Mouse (Mus musculus) midbrain, embryonic 11.5 days (tissue): ENCODE data around the gene Ust. TPM values are rescaled to one million over a fixed set of nuclear protein-coding genes. Genes with fewer than 3 reads are reported as not detected.

Experiments used
- ATAC-seq: fragments of 200-750 bp; cut with Nextera tagmentation; 2 replicates; pipeline ENCODE4 v1.8.0; 2017; ENCODE audit warnings: moderate TSS enrichment, moderate library complexity; ENCODE audit not compliant: low FRiP score
- DNase-seq: peaks from one replicate; pipeline ENCODE4 v3.0.0; 2015; ENCODE audit warnings: low spot score; ENCODE audit errors: missing footprints
- H3K27ac ChIP-seq: fragments of 300-500 bp; sonication (generic); 2 replicates; pipeline ENCODE4 v1.5.1; 2014; ENCODE audit warnings: low read depth, low read length
- H3K27me3 ChIP-seq: fragments of 300-500 bp; sonication (generic); 2 replicates; pipeline ENCODE4 v1.6.1; 2014; ENCODE audit warnings: mild to moderate bottlenecking, low read length, moderate library complexity, mixed read lengths; ENCODE audit not compliant: control insufficient read depth, insufficient read depth
- H3K36me3 ChIP-seq: fragments of 300-500 bp; sonication (generic); 2 replicates; pipeline ENCODE4 v1.6.1; 2014; ENCODE audit warnings: mild to moderate bottlenecking, low read length, moderate library complexity, mixed read lengths; ENCODE audit not compliant: control insufficient read depth, insufficient read depth
- H3K4me1 ChIP-seq: fragments of 300-500 bp; sonication (generic); 2 replicates; pipeline ENCODE4 v1.6.1; 2014; ENCODE audit warnings: low read length; ENCODE audit not compliant: control insufficient read depth, insufficient read depth
- H3K4me2 ChIP-seq: fragments of 300-500 bp; sonication (generic); 2 replicates; pipeline ENCODE4 v1.6.1; 2014; ENCODE audit warnings: mild to moderate bottlenecking, moderate library complexity
- H3K4me3 ChIP-seq: fragments of 300-500 bp; sonication (generic); 2 replicates; pipeline ENCODE4 v1.5.1; 2014; ENCODE audit warnings: low read depth, low read length
- H3K9ac ChIP-seq: fragments of 300-500 bp; sonication (generic); 2 replicates; pipeline ENCODE4 v1.6.1; 2014; ENCODE audit warnings: low read length
- H3K9me3 ChIP-seq: fragments of 300-500 bp; sonication (generic); 2 replicates; pipeline ENCODE4 v1.6.1; 2016; ENCODE audit warnings: low read length; ENCODE audit not compliant: control insufficient read depth
- WGBS: fragments of 180-500 bp; shearing (Covaris S2); extraction: QIAGEN DNeasy Blood & Tissue Kit; methylation state at CpG from one replicate; pipeline ENCODE4 v1.1.7; 2014; 5-methylcytosine and 5-hydroxymethylcytosine counted together
- polyA plus RNA-seq: library from polyadenylated mRNA; unstranded; fragments of >200 nt; fragmentation: Nextera tagmentation; extraction: Ambion mirVana; gene quantifications from 2 replicates; pipeline ENCODE4 v1.2.1, GENCODE M21; 2014

The Ust gene
- polyA plus RNA-seq, 1 experiment from 2014 or later = 2.9 TPM

DNA sequence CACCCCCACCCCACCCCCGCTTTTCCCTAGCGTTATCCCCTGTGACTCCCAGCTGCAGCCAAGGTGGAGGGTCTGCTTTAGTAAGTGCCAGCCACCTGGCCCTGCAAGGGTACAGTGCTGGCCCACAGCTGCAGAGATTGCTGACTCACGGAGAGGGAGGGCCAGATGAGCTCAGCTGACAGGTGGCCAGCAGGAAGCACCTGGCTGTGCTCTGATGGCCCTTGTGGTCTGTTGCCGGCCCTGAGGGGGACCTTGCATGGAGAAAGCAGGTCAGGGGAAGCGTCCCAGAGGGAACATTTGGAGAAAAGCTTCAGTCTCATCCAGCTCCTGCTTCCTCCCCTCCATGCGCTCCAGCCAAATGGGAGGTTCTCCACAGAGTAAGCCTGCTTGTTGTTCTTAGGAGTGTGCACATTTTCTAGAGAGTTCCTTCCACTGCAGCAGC is 231.3 kb downstream of the Ust start:
- 32% methylated on average over 6 of the region's 6 CpGs for WGBS
- ATAC-seq (no peak), DNase-seq (no peak)

DNA sequence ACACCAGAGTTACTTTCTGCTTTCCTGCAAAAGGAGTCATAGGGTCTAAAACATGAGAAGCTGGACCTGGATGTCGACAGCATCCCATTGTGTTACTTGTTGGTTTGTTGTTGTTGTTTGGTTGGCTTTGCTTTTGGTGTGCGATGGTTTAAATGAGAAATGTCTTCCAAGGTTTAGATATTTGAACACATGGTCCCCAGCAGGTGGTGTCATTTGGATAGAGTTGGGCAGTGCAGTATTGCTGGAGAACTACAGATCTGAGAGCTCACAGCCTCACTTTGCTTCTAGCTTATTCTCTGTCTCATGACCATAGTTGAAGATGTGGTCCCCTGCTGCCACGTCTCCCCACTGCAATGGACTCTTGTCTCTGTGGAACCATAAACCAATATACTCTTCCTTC is 234.6 kb downstream of the Ust start:
- WGBS = 88% methylated on average over 3 of the region's 3 CpGs
- no peaks in the 10 kb centered on the region for H3K4me1 ChIP-seq
- no peak overlapping the region for H3K27ac ChIP-seq
- no peak for ATAC-seq
- H3K36me3 ChIP-seq = no peaks in the 10 kb centered on the region
- H3K27me3 ChIP-seq = no peaks in the 10 kb centered on the region
- H3K9me3 ChIP-seq = no peaks in the 10 kb centered on the region
- H3K4me3 ChIP-seq = no peak overlapping the region
- H3K4me2 ChIP-seq = no peak overlapping the region
- no peak for DNase-seq
- H3K9ac ChIP-seq = no peak overlapping the region

More for the DNA sequence above, 231.3 kb downstream of the Ust start:
- no peaks in the 10 kb centered on the region for H3K27me3 ChIP-seq
- no peaks in the 10 kb centered on the region for H3K9me3 ChIP-seq
- H3K36me3 ChIP-seq = no peaks in the 10 kb centered on the region
- H3K4me2 ChIP-seq = no peak overlapping the region
- H3K4me3 ChIP-seq = no peak overlapping the region
- H3K4me1 ChIP-seq = no peaks in the 10 kb centered on the region
- H3K9ac ChIP-seq = no peak overlapping the region
- no peak overlapping the region for H3K27ac ChIP-seq

DNA sequence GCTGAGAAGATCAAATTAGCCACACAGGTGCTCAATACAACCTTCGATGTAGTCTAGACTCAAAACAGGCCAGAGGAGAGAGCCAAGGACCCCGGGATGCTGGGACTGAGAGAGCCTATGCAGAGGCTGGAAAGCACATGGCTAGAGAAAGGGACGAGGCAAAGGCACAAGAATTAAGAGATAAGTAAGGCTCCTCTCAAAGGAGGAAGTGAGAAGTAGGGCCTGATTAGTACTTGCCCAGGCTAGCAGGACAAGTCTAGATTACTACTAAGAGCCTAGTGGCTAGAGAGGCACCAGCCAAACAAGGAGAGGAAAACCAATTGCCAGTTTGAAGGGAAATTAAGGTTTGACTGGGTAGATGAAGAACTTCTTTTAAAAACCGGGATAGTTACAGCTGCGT is 241.5 kb downstream of the Ust start:
- Histone ChIP-seq H3K4me2 (no peak overlapping the region), H3K4me3 (no peak overlapping the region), H3K4me1 (no peaks in the 10 kb centered on the region), H3K9ac (no peak overlapping the region), H3K9me3 (no peaks in the 10 kb centered on the region), H3K27ac (no peak overlapping the region), H3K36me3 (no peaks in the 10 kb centered on the region), H3K27me3 (no peaks in the 10 kb centered on the region)
- DNase-seq (no peak), ATAC-seq (no peak)
- 83% methylated on average over 5 of the region's 5 CpGs for WGBS

DNA sequence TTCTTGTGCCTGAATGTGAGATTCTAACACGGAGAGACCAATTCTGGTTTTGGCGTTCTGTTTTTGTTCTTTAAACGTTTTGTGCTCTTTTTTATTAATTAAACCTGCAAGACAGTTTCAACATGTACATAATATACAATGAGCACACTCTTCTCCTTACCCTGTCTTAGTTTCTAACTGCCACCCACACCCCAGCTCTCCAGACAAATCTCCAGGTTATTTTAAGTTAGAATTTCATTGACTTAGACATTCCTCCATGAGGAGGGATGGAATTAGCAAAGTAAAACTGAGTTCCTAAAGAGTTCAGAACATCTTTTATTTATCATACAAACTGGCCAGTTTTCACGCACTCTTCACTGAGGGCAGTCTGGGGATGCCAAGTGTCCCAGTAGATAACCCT is 248.9 kb downstream of the Ust start:
- H3K4me3 ChIP-seq = no peak overlapping the region
- 89% methylated on average over 4 of the region's 4 CpGs for WGBS
- no peak overlapping the region for H3K9ac ChIP-seq
- no peaks in the 10 kb centered on the region for H3K27me3 ChIP-seq
- ATAC-seq (no peak), DNase-seq (no peak)
- H3K9me3 ChIP-seq = no peaks in the 10 kb centered on the region
- no peaks in the 10 kb centered on the region for H3K4me1 ChIP-seq
- H3K4me2 ChIP-seq = no peak overlapping the region
- H3K36me3 ChIP-seq = no peaks in the 10 kb centered on the region
- H3K27ac ChIP-seq = no peak overlapping the region

DNA sequence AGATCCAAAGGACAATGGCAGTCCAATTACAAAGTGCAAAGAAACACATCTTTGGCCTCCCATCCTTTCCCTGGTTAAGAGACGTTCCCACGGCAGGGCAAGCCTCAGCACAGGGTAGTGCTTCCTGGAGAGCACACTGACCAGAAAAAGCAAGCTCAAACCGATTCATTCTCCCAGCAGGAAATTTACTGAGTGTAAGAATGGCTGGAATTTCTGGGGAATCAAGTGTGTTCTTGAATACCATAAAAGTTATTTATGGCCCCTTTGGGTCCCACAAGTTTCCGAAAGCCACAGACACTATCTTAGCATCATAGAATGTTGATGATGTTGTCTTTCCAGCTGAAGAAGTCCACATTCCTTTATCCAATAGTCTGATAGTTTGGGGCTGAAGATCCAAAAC is 258.9 kb downstream of the Ust start:
- H3K27me3 ChIP-seq = no peaks in the 10 kb centered on the region
- H3K4me1 ChIP-seq = no peaks in the 10 kb centered on the region
- no peak overlapping the region for H3K4me3 ChIP-seq
- WGBS = 59% methylated on average over 4 of the region's 4 CpGs
- H3K9me3 ChIP-seq = no peaks in the 10 kb centered on the region
- DNase-seq (no peak), ATAC-seq (no peak)
- no peak overlapping the region for H3K27ac ChIP-seq
- no peak overlapping the region for H3K9ac ChIP-seq
- H3K36me3 ChIP-seq = no peaks in the 10 kb centered on the region
- no peak overlapping the region for H3K4me2 ChIP-seq

DNA sequence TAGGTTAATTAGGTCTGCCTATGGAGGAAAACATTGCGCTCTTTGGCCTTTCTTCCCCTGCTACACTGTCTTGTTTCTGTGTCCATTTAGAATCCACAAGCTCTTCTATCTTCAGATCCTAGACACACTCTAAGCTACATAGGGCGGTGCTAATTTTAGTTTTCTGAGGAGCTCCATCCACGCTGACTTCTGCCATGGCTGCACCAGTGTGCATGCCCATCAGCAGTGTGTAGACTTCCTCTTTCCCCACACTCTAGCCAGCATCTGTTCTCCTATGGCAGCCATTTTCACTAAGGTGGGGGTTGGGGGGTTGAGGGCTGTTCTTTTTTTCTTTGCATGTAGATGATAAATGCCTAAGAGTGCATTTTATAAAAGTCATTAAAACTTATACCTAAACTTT is 268.6 kb downstream of the Ust start:
- Histone ChIP-seq H3K9me3 (no peaks in the 10 kb centered on the region), H3K27ac (no peak overlapping the region), H3K4me1 (no peaks in the 10 kb centered on the region), H3K27me3 (no peaks in the 10 kb centered on the region), H3K36me3 (no peaks in the 10 kb centered on the region), H3K9ac (no peak overlapping the region), H3K4me3 (no peak overlapping the region), H3K4me2 (no peak overlapping the region)
- DNase-seq (no peak), ATAC-seq (no peak)
- WGBS = 94% methylated on average over 3 of the region's 3 CpGs

DNA sequence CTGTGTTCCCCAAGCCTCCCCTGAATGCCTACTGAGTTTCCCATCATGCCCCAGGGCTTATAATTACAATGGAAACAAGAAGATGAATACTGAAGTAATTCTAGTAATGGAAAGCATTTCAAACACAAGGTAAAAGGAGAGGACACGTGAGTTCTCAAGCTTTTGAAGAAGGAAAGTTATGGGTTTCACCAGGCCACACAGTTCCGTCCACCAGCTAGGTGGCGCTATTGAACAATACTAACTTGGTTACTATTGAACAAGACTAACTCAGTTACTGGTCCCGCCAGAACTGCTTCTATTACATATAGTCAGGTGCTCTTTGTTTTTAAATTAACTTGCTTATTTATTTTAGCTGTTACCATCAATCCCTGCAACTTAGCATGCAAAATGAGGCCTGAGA is 276.3 kb downstream of the Ust start:
- WGBS = 20% methylated on average over 4 of the region's 4 CpGs
- Histone ChIP-seq H3K27me3 (no peaks in the 10 kb centered on the region), H3K27ac (no peak overlapping the region), H3K4me2 (no peak overlapping the region), H3K4me1 (no peaks in the 10 kb centered on the region), H3K36me3 (no peaks in the 10 kb centered on the region), H3K9me3 (no peaks in the 10 kb centered on the region), H3K9ac (no peak overlapping the region), H3K4me3 (no peak overlapping the region)
- ATAC-seq (no peak), DNase-seq (peak; percentile 91)

DNA sequence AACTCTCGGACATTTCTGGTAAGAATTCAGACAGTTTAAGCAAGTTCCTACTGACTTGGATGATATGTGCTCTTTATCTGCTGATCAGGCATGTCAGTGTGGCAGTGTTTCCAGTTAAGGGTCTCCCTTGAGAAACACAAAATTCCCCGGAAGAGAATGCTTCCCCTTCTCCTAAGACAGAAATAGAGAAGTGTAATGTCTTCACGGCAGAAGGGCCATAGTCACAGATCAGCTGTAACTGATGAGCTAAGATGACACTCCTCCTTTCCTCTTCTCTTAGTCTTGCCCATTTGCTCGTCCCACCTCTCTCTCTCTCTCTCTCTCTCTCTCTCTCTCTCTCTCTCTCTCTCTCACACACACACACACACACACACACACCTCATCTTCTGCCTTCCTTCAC is 277.9 kb downstream of the Ust start:
- no peaks in the 10 kb centered on the region for H3K27me3 ChIP-seq
- no peak overlapping the region for H3K4me2 ChIP-seq
- no peaks in the 10 kb centered on the region for H3K4me1 ChIP-seq
- no peak overlapping the region for H3K4me3 ChIP-seq
- H3K36me3 ChIP-seq = no peaks in the 10 kb centered on the region
- no peak overlapping the region for H3K9ac ChIP-seq
- H3K27ac ChIP-seq = no peak overlapping the region
- ATAC-seq (no peak), DNase-seq (no peak)
- no peaks in the 10 kb centered on the region for H3K9me3 ChIP-seq
- WGBS = 86% methylated on average over 3 of the region's 4 CpGs

DNA sequence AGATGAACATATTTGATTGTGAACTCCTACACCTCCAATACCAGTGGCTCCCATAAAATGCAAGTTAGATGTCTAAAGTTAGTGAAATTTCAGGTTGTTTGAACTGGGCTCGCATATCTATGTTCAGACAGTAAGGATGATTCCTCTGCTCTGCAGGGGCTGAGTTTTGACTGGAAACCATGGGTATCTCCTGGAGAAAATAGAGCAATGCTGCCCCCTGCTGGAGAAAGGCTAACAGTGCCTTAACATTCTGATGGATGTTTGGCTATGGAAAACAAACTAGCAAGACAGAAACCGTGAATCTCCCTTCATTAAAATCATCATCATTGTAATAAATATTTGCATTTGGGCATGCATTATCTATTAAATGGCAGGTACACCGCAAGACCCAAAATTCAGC is 278.4 kb downstream of the Ust start:
- no peaks in the 10 kb centered on the region for H3K27me3 ChIP-seq
- no peak overlapping the region for H3K4me3 ChIP-seq
- H3K36me3 ChIP-seq = no peaks in the 10 kb centered on the region
- ATAC-seq (0 out of 2 replicates have a peak, but pooled peaks have one; percentile 61), DNase-seq (peak; percentile 95)
- H3K9me3 ChIP-seq = 0 out of 2 replicates have a peak, but pooled peaks cover under 1% of the 10 kb centered on the region
- 13% methylated on average over 3 of the region's 3 CpGs for WGBS
- H3K27ac ChIP-seq = no peak overlapping the region
- H3K4me2 ChIP-seq = no peak overlapping the region
- no peaks in the 10 kb centered on the region for H3K4me1 ChIP-seq
- no peak overlapping the region for H3K9ac ChIP-seq
